Mouse (Mus musculus) liver, embryonic 18 days (tissue): Measurements from ENCODE around the gene Ctsa. TPM values are rescaled to one million over a fixed set of nuclear protein-coding genes. Genes with fewer than 3 reads are reported as not detected.

Experiments used
- polyA plus RNA-seq: library from polyadenylated mRNA; depleted of rRNA; stranded (reverse); fragments of >200 nt; gene quantifications from 2 replicates; pipeline ENCODE4 v1.2.3, GENCODE M21; 2012; rRNA removed

Ctsa gene
- polyA plus RNA-seq = 121 and 130 TPM in 2 replicates

GRCm38 (mm10) chr2:164832748-164833301 lies at the start of gene Ctsa:
Ctsa (plus strand) TSS chr2:164832873.

GRCm38 (mm10) chr2:164785481-164786387 lies 46.9 kb upstream of the Ctsa start, which contains the start of gene Snx21:
Snx21 (plus strand) TSS chr2:164785823.

GRCm38 (mm10) chr2:164804533-164805331 lies 27.9 kb upstream of the Ctsa start, which contains the start of the genes Acot8 and Zswim3:
Acot8 (minus strand) TSS chr2:164804882.
Zswim3 (plus strand) TSS chr2:164805098.

GRCm38 (mm10) chr2:164822636-164823165 lies 10.0 kb upstream of the Ctsa start, which contains the start of gene Zswim1:
Zswim1 (plus strand) TSS chr2:164822686.

GRCm38 (mm10) chr2:164828437-164828836 lies 4.2 kb upstream of the Ctsa start, which contains the start of gene Spata25:
Spata25 (minus strand) TSS chr2:164828537.

GRCm38 (mm10) chr2:164833314-164833959 lies 764 bp downstream of the Ctsa start, which contains the start of gene Neurl2:
Neurl2 (minus strand) TSS chr2:164833456.

GRCm38 (mm10) chr2:164857101-164857821 lies 24.6 kb downstream of the Ctsa start, which contains the start of gene Pltp:
Pltp (minus strand) TSS chr2:164857711.

GRCm38 (mm10) chr2:164879228-164879567 lies 46.5 kb downstream of the Ctsa start, which contains the start of gene Pcif1:
Pcif1 (plus strand) TSS chr2:164879304.

Other genes with a start within 250 kb of the Ctsa start
- 0.05 and 0.06 TPM in 2 replicates for gene Wfdc6a, start 247.4 kb upstream of the Ctsa start, polyA plus RNA-seq
- not detected in 2 replicates for gene Eppin, start 239.3 kb upstream of the Ctsa start, polyA plus RNA-seq
- gene Wfdc6b, start 219.4 kb upstream of the Ctsa start, polyA plus RNA-seq = not detected in 2 replicates
- gene Wfdc8, start 219.2 kb upstream of the Ctsa start, polyA plus RNA-seq = not detected in 2 replicates
- gene Wfdc16, start 194.1 kb upstream of the Ctsa start, polyA plus RNA-seq = not detected in 2 replicates
- gene Wfdc10, start 176.8 kb upstream of the Ctsa start, polyA plus RNA-seq = not detected in 2 replicates
- gene Wfdc9, start 176.3 kb upstream of the Ctsa start, polyA plus RNA-seq = not detected in 2 replicates
- gene Wfdc11, start 158.8 kb upstream of the Ctsa start, polyA plus RNA-seq = not detected in 2 replicates
- not detected in 2 replicates for gene Wfdc13, start 147.8 kb upstream of the Ctsa start, polyA plus RNA-seq
- gene Spint4, start 134.4 kb upstream of the Ctsa start, polyA plus RNA-seq = not detected in 2 replicates
- gene Spint5, start 117.6 kb upstream of the Ctsa start, polyA plus RNA-seq = not detected in 2 replicates
- gene Wfdc3, start 86.9 kb upstream of the Ctsa start, polyA plus RNA-seq = 1.6 and 2.1 TPM in 2 replicates
- gene Dnttip1, start 86.9 kb upstream of the Ctsa start, polyA plus RNA-seq = 21.7 and 22.8 TPM in 2 replicates
- gene Ube2c, start 63.0 kb upstream of the Ctsa start, polyA plus RNA-seq = 255 and 264 TPM in 2 replicates
- gene Tnnc2, start 52.9 kb upstream of the Ctsa start, polyA plus RNA-seq = 0.58 and 2.9 TPM in 2 replicates
- gene Snx21, start 47.0 kb upstream of the Ctsa start, polyA plus RNA-seq = 7.7 and 11.3 TPM in 2 replicates
- 20.1 and 20.3 TPM in 2 replicates for gene Acot8, start 28.0 kb upstream of the Ctsa start, polyA plus RNA-seq
- gene Zswim3, start 27.8 kb upstream of the Ctsa start, polyA plus RNA-seq = 1.9 TPM in 2 replicates
- gene Zswim1, start 10.2 kb upstream of the Ctsa start, polyA plus RNA-seq = 1.3 and 1.5 TPM in 2 replicates
- gene Spata25, start 4.3 kb upstream of the Ctsa start, polyA plus RNA-seq = 0.05 and 0.08 TPM in 2 replicates
- 1.5 and 2.2 TPM in 2 replicates for gene Neurl2, start 583 bp downstream of the Ctsa start, polyA plus RNA-seq
- gene Pltp, start 24.8 kb downstream of the Ctsa start, polyA plus RNA-seq = 34.8 and 42.2 TPM in 2 replicates
- gene Pcif1, start 46.4 kb downstream of the Ctsa start, polyA plus RNA-seq = 18.4 and 21.2 TPM in 2 replicates
- 6.5 and 8.2 TPM in 2 replicates for gene Zfp335, start 78.9 kb downstream of the Ctsa start, polyA plus RNA-seq
- 19.0 and 24.6 TPM in 2 replicates for gene Mmp9, start 107.9 kb downstream of the Ctsa start, polyA plus RNA-seq
- gene Slc12a5, start 127.9 kb downstream of the Ctsa start, polyA plus RNA-seq = 0.72 and 0.81 TPM in 2 replicates
- 11.2 and 11.8 TPM in 2 replicates for gene Ncoa5, start 202.0 kb downstream of the Ctsa start, polyA plus RNA-seq
- 2.9 and 3.2 TPM in 2 replicates for gene Cd40, start 222.8 kb downstream of the Ctsa start, polyA plus RNA-seq